Mouse (Mus musculus): ENCODE results near the gene Tlk2.

DNA sequence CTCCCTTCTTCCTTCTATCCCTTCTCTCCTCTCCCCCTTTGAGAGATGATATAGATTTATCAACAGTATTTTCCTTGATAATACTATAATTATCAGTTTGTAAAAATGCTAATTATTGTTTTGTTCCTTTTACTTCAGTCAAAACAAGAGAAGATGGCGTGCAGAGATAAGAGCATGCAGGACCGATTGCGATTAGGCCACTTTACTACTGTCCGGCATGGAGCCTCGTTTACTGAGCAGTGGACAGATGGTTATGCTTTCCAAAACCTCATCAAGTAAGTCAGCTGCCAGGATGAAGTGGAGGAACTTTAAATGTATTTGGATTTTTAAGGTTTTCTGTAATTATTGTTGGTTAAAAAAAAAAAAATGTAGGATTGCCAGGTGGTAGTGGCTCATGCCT lies 68.7 kb downstream of the Tlk2 start:
- TF ChIP-seq CTCF (IDR thresholded peaks at IDR 0.05; ENCODE audit: control insufficient read depth, insufficient read depth, low read length): no peak
- no peak for TF ChIP-seq POLR2A (IDR thresholded peaks at IDR 0.05; ENCODE audit: borderline replicate concordance, control insufficient read depth, low read depth, low read length)
